Mouse (Mus musculus): ENCODE measurements at regions not wholly inside any gene's neighbourhood (a gene's known extent, or its start where the extent isn't known, plus 50 kb on each side); places are given as distances from the start of the nearest gene placed in this dataset.
A peak's percentile ranks its signal among the peaks of the same experiment; 100 is the strongest.

- Histone ChIP-seq H3K4me1 (ENCODE audit: control insufficient read depth in 2 of 2, insufficient read depth in 2 of 2, low read length in 2 of 2, poor library complexity in 1 of 2) (no peaks in the 10 kb centered on the region), H3K27ac (ENCODE audit: insufficient read depth, low read depth, low read length, poor library complexity, severe bottlenecking) (no peak overlapping the region), H3K36me3 (ENCODE audit: control insufficient read depth, insufficient read depth, low read length, poor library complexity, severe bottlenecking) (no peaks in the 10 kb centered on the region), H3K4me3 (ENCODE audit: insufficient read depth in 1 of 2, low read depth in 1 of 2, low read length in 2 of 2, poor library complexity in 1 of 2, severe bottlenecking in 1 of 2) (no peak overlapping the region), H3K9me3 (ENCODE audit: control insufficient read depth, insufficient read depth, low read depth, low read length) (no peaks in the 10 kb centered on the region), H3K9ac (ENCODE audit: insufficient read depth, low read depth, low read length, poor library complexity, severe bottlenecking) (no peak overlapping the region)
- TF ChIP-seq MAFK (IDR thresholded peaks at IDR 0.05; ENCODE audit: insufficient read depth, low read depth, low read length) (0 out of 2 replicates have a peak, but pooled peaks have one; percentile 38), ZNF384 (IDR thresholded peaks at IDR 0.05; ENCODE audit: low read depth, low read length) (no peak)
- no peak for DNase-seq (ENCODE audit: low read depth, low spot score)
- in situ Hi-C loops (cut with MboI; ENCODE audit: low sequenced_read_pairs in 2 of 2, unreplicated experiment in 2 of 2), result no loop called here
Measured at GRCm38 (mm10) chr2:21111527-21111926, 93.6 kb downstream of the Enkur start.

GRCm38 (mm10) chr2:21100248-21100808 lies 104.8 kb downstream of the Enkur start:
- Histone ChIP-seq H3K9ac (ENCODE audit: insufficient read depth, low read depth, low read length, poor library complexity, severe bottlenecking) (no peak overlapping the region), H3K9me3 (ENCODE audit: control insufficient read depth, insufficient read depth, low read depth, low read length) (no peaks in the 10 kb centered on the region), H3K4me1 (ENCODE audit: control insufficient read depth in 2 of 2, insufficient read depth in 2 of 2, low read length in 2 of 2, poor library complexity in 1 of 2) (no peaks in the 10 kb centered on the region), H3K27ac (ENCODE audit: insufficient read depth, low read depth, low read length, poor library complexity, severe bottlenecking) (no peak overlapping the region), H3K4me3 (ENCODE audit: insufficient read depth in 1 of 2, low read depth in 1 of 2, low read length in 2 of 2, poor library complexity in 1 of 2, severe bottlenecking in 1 of 2) (no peak overlapping the region), H3K36me3 (ENCODE audit: control insufficient read depth, insufficient read depth, low read length, poor library complexity, severe bottlenecking) (no peaks in the 10 kb centered on the region)
- no peak for DNase-seq (ENCODE audit: low read depth, low spot score)
- no peak for TF ChIP-seq ZC3H11A (IDR thresholded peaks at IDR 0.05; ENCODE audit: borderline replicate concordance, low read depth, low read length)
- in situ Hi-C loops (cut with MboI; ENCODE audit: low sequenced_read_pairs in 2 of 2, unreplicated experiment in 2 of 2), result no loop called here

GRCm38 (mm10) chr2:21091058-21091971 lies 113.8 kb downstream of the Enkur start:
- Histone ChIP-seq H3K4me1 (ENCODE audit: control insufficient read depth in 2 of 2, insufficient read depth in 2 of 2, low read length in 2 of 2, poor library complexity in 1 of 2) (no peaks in the 10 kb centered on the region), H3K9ac (ENCODE audit: insufficient read depth, low read depth, low read length, poor library complexity, severe bottlenecking) (no peak overlapping the region), H3K36me3 (ENCODE audit: control insufficient read depth, insufficient read depth, low read length, poor library complexity, severe bottlenecking) (no peaks in the 10 kb centered on the region), H3K27ac (ENCODE audit: insufficient read depth, low read depth, low read length, poor library complexity, severe bottlenecking) (no peak overlapping the region), H3K4me3 (ENCODE audit: insufficient read depth in 1 of 2, low read depth in 1 of 2, low read length in 2 of 2, poor library complexity in 1 of 2, severe bottlenecking in 1 of 2) (no peak overlapping the region), H3K9me3 (ENCODE audit: control insufficient read depth, insufficient read depth, low read depth, low read length) (no peaks in the 10 kb centered on the region)
- in situ Hi-C loops (cut with MboI; ENCODE audit: low sequenced_read_pairs in 2 of 2, unreplicated experiment in 2 of 2), result no loop called here
- TF ChIP-seq MAFK (IDR thresholded peaks at IDR 0.05; ENCODE audit: insufficient read depth, low read depth, low read length) (no peak), ZNF384 (IDR thresholded peaks at IDR 0.05; ENCODE audit: low read depth, low read length) (no peak), CHD2 (IDR thresholded peaks at IDR 0.05; ENCODE audit: low read depth, low read length) (no peak), HCFC1 (IDR thresholded peaks at IDR 0.05; ENCODE audit: borderline replicate concordance, insufficient read depth, low read length) (no peak), ZC3H11A (IDR thresholded peaks at IDR 0.05; ENCODE audit: borderline replicate concordance, low read depth, low read length) (no peak)
- DNase-seq (ENCODE audit: low read depth, low spot score), result no peak

- Histone ChIP-seq H3K4me3 (ENCODE audit: insufficient read depth in 1 of 2, low read depth in 1 of 2, low read length in 2 of 2, poor library complexity in 1 of 2, severe bottlenecking in 1 of 2) (no peak overlapping the region), H3K4me1 (ENCODE audit: control insufficient read depth in 2 of 2, insufficient read depth in 2 of 2, low read length in 2 of 2, poor library complexity in 1 of 2) (no peaks in the 10 kb centered on the region), H3K9ac (ENCODE audit: insufficient read depth, low read depth, low read length, poor library complexity, severe bottlenecking) (no peak overlapping the region), H3K36me3 (ENCODE audit: control insufficient read depth, insufficient read depth, low read length, poor library complexity, severe bottlenecking) (no peaks in the 10 kb centered on the region), H3K9me3 (ENCODE audit: control insufficient read depth, insufficient read depth, low read depth, low read length) (no peaks in the 10 kb centered on the region), H3K27ac (ENCODE audit: insufficient read depth, low read depth, low read length, poor library complexity, severe bottlenecking) (no peak overlapping the region)
- in situ Hi-C loops (cut with MboI; ENCODE audit: low sequenced_read_pairs in 2 of 2, unreplicated experiment in 2 of 2), result no loop called here
- no peak for TF ChIP-seq ZNF384 (IDR thresholded peaks at IDR 0.05; ENCODE audit: low read depth, low read length)
- no peak for DNase-seq (ENCODE audit: low read depth, low spot score)
Measured at GRCm38 (mm10) chr2:21085517-21085916, 116.8 kb upstream of the Arhgap21 start.

- in situ Hi-C loops (cut with MboI; ENCODE audit: low sequenced_read_pairs in 2 of 2, unreplicated experiment in 2 of 2), result no loop called here
- no peaks in the 10 kb centered on the region for H3K4me1 ChIP-seq (ENCODE audit: control insufficient read depth in 2 of 2, insufficient read depth in 2 of 2, low read length in 2 of 2, poor library complexity in 1 of 2)
- H3K4me3 ChIP-seq (ENCODE audit: insufficient read depth in 1 of 2, low read depth in 1 of 2, low read length in 2 of 2, poor library complexity in 1 of 2, severe bottlenecking in 1 of 2), result no peak overlapping the region
- no peak overlapping the region for H3K27ac ChIP-seq (ENCODE audit: insufficient read depth, low read depth, low read length, poor library complexity, severe bottlenecking)
- H3K9me3 ChIP-seq (ENCODE audit: control insufficient read depth, insufficient read depth, low read depth, low read length), result no peaks in the 10 kb centered on the region
- H3K9ac ChIP-seq (ENCODE audit: insufficient read depth, low read depth, low read length, poor library complexity, severe bottlenecking), result no peak overlapping the region
- H3K36me3 ChIP-seq (ENCODE audit: control insufficient read depth, insufficient read depth, low read length, poor library complexity, severe bottlenecking), result no peaks in the 10 kb centered on the region
- no peak for DNase-seq (ENCODE audit: low read depth, low spot score)
- no peak for TF ChIP-seq ZC3H11A (IDR thresholded peaks at IDR 0.05; ENCODE audit: borderline replicate concordance, low read depth, low read length)
- no peak for TF ChIP-seq ZNF384 (IDR thresholded peaks at IDR 0.05; ENCODE audit: low read depth, low read length)
- no peak for TF ChIP-seq HCFC1 (IDR thresholded peaks at IDR 0.05; ENCODE audit: borderline replicate concordance, insufficient read depth, low read length)
- TF ChIP-seq CHD2 (IDR thresholded peaks at IDR 0.05; ENCODE audit: low read depth, low read length), result no peak
- no peak for TF ChIP-seq MAFK (IDR thresholded peaks at IDR 0.05; ENCODE audit: insufficient read depth, low read depth, low read length)
Measured at GRCm38 (mm10) chr2:21067292-21067850, 98.7 kb upstream of the Arhgap21 start.

Data from ES-E14 (cell line).